Mouse (Mus musculus) midbrain, embryonic 12.5 days (tissue): ENCODE measurements at regions not wholly inside any gene's neighbourhood (a gene's known extent, or its start where the extent isn't known, plus 50 kb on each side); places are given as distances from the start of the nearest gene placed in this dataset.

Experiments
- ATAC-seq: fragments of 200-750 bp; cut with Nextera tagmentation; 2 replicates; pipeline ENCODE4 v1.8.0; 2017; ENCODE audit warnings: low read depth, moderate TSS enrichment, moderate library complexity; ENCODE audit not compliant: low FRiP score
- H3K27ac ChIP-seq: fragments of 300-500 bp; sonication (generic); replicated peaks from 2 replicates; pipeline ENCODE4 v1.5.1; 2016; ENCODE audit warnings: mild to moderate bottlenecking
- H3K27me3 ChIP-seq: fragments of 300-500 bp; sonication (generic); 2 replicates; pipeline ENCODE4 v1.6.1; 2016; ENCODE audit warnings: mild to moderate bottlenecking
- H3K36me3 ChIP-seq: fragments of 300-500 bp; sonication (generic); 2 replicates; pipeline ENCODE4 v1.6.1; 2016
- H3K4me1 ChIP-seq: fragments of 300-500 bp; sonication (generic); 2 replicates; pipeline ENCODE4 v1.6.1; 2016
- H3K4me2 ChIP-seq: fragments of 300-500 bp; sonication (generic); replicated peaks from 2 replicates; pipeline ENCODE4 v1.6.1; 2016; ENCODE audit warnings: mild to moderate bottlenecking, moderate library complexity
- H3K4me3 ChIP-seq: fragments of 300-500 bp; sonication (generic); 2 replicates; pipeline ENCODE4 v1.5.1; 2016; ENCODE audit warnings: mild to moderate bottlenecking
- H3K9ac ChIP-seq: fragments of 300-500 bp; sonication (generic); replicated peaks from 2 replicates; pipeline ENCODE4 v1.6.1; 2016; ENCODE audit warnings: mild to moderate bottlenecking, moderate library complexity
- H3K9me3 ChIP-seq: fragments of 300-500 bp; sonication (generic); 2 replicates; pipeline ENCODE4 v1.6.1; 2016; ENCODE audit warnings: mild to moderate bottlenecking
- WGBS: fragments of 180-500 bp; shearing (Covaris S2); methylation state at CpG from one replicate; pipeline ENCODE4 v1.1.7; 2016; 5-methylcytosine and 5-hydroxymethylcytosine counted together

DNA sequence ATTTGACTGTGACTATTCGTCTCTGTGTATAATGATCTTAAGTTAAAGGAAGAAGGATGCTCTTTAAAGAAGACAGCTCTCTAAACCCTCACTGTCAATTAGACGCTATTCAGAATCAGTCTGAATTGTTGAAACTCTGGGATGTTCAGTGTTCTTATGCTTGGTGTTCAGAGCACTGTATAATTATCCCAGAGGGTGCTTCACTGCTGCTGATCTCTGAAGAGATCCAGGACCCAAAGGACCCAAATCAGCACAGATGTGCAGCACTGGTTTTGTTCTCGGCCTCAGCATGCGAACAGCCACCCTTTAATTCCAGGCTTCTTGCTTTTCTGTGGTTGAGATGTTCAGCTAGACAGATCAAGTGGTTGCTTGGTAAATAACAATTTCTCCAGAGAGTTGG lies 567.9 kb upstream of the Nrsn1 start:
- Histone ChIP-seq H3K27ac (no peak overlapping the region), H3K27me3 (no peaks in the 10 kb centered on the region), H3K4me2 (no peak overlapping the region), H3K36me3 (no peaks in the 10 kb centered on the region), H3K4me1 (no peaks in the 10 kb centered on the region), H3K9ac (no peak overlapping the region), H3K9me3 (no peaks in the 10 kb centered on the region), H3K4me3 (no peak overlapping the region)
- ATAC-seq = no peak
- 85% methylated on average over 4 of the region's 4 CpGs for WGBS

DNA sequence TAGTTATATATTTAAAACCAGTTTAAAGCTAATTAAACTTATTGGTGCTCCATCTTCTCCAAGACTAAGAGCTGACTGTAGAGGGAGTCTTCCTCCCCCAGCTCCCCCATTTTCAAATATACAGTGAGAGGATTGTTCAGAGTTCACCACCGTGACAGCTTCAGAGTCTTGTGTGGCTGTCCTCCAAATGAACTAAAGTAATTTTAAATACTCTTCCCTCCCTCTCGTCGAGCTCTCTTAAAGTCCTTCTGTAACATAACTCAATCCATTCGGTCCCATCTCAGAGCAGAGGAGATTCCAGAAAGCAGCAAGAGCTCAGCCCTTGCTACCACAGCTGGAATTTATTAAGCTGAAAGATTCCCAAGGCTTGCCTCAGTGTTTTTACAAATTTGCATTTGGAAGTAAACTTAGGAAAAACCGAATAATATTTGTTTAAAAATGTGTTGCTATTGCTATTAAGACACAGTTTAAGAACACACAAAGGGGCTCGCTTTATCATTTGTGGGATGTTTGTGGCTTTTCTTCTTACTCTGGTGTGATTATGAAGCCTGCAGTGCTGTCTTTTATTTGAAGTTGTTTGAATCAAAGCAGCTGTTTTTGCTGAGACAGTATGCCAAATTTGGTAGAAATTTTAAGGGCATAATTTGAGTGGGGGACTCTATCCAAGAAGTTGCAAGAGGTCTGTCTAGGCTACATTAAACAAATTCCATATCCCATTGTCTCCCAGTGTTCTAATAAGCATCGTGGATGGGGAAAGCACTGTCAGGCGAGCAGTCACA lies 559.0 kb upstream of the Nrsn1 start:
- no peaks in the 10 kb centered on the region for H3K4me1 ChIP-seq
- no peak for ATAC-seq
- 71% methylated on average over 8 of the region's 8 CpGs for whole genome bisulfite sequencing
- no peak overlapping the region for H3K9ac ChIP-seq
- H3K4me3 ChIP-seq = no peak overlapping the region
- H3K27ac ChIP-seq = no peak overlapping the region
- H3K4me2 ChIP-seq = no peak overlapping the region
- no peaks in the 10 kb centered on the region for H3K36me3 ChIP-seq
- no peaks in the 10 kb centered on the region for H3K9me3 ChIP-seq
- no peaks in the 10 kb centered on the region for H3K27me3 ChIP-seq

- H3K9ac ChIP-seq = no peak overlapping the region
- 80% methylated on average over 2 of the region's 2 CpGs for WGBS
- H3K4me1 ChIP-seq = no peaks in the 10 kb centered on the region
- no peaks in the 10 kb centered on the region for H3K36me3 ChIP-seq
- H3K9me3 ChIP-seq = no peaks in the 10 kb centered on the region
- no peak overlapping the region for H3K4me2 ChIP-seq
- H3K27me3 ChIP-seq = no peaks in the 10 kb centered on the region
- no peak overlapping the region for H3K4me3 ChIP-seq
- no peak for ATAC-seq
- no peak overlapping the region for H3K27ac ChIP-seq
These were observed 538.4 kb upstream of the Nrsn1 start for GRCm38 (mm10) chr13:25808564-25809253.

GRCm38 (mm10) chr13:25793216-25793803 lies 523.0 kb upstream of the Nrsn1 start:
- H3K9me3 ChIP-seq = no peaks in the 10 kb centered on the region
- H3K4me2 ChIP-seq = no peak overlapping the region
- no peak overlapping the region for H3K9ac ChIP-seq
- no peaks in the 10 kb centered on the region for H3K4me1 ChIP-seq
- no peak overlapping the region for H3K27ac ChIP-seq
- ATAC-seq = no peak
- no peaks in the 10 kb centered on the region for H3K27me3 ChIP-seq
- WGBS = 42% methylated on average over 2 of the region's 2 CpGs
- H3K36me3 ChIP-seq = no peaks in the 10 kb centered on the region
- H3K4me3 ChIP-seq = no peak overlapping the region

GRCm38 (mm10) chr13:25781161-25781560 lies 510.9 kb upstream of the Nrsn1 start:
- Histone ChIP-seq H3K4me2 (no peak overlapping the region), H3K36me3 (no peaks in the 10 kb centered on the region), H3K9me3 (no peaks in the 10 kb centered on the region), H3K4me3 (no peak overlapping the region), H3K27me3 (no peaks in the 10 kb centered on the region), H3K9ac (no peak overlapping the region), H3K27ac (no peak overlapping the region), H3K4me1 (no peaks in the 10 kb centered on the region)
- no peak for ATAC-seq
- WGBS = 83% methylated on average over 5 of the region's 5 CpGs

DNA sequence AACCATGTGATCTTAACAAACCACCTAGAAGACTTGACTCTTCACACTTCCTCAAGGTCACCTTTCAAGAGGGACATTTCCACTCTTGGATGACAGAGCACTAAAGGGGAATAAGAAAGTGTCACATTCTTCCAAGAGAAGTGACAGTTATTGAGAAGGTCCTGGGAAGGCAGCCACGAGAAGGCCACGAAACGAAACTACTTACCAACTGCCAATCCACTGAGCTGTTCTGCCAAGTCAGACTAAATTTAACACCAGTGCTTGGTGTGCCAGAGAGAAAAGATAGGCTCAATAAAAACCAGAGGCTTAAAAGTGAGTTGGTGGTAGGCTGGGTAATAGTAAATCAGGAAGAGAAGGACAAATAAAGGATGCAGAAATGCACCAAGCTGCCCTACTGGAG lies 507.4 kb upstream of the Nrsn1 start:
- no peaks in the 10 kb centered on the region for H3K36me3 ChIP-seq
- H3K9ac ChIP-seq = no peak overlapping the region
- no peaks in the 10 kb centered on the region for H3K27me3 ChIP-seq
- 88% methylated on average over 3 of the region's 3 CpGs for WGBS
- H3K4me2 ChIP-seq = no peak overlapping the region
- H3K4me3 ChIP-seq = no peak overlapping the region
- no peaks in the 10 kb centered on the region for H3K9me3 ChIP-seq
- H3K27ac ChIP-seq = no peak overlapping the region
- no peak for ATAC-seq
- H3K4me1 ChIP-seq = no peaks in the 10 kb centered on the region

DNA sequence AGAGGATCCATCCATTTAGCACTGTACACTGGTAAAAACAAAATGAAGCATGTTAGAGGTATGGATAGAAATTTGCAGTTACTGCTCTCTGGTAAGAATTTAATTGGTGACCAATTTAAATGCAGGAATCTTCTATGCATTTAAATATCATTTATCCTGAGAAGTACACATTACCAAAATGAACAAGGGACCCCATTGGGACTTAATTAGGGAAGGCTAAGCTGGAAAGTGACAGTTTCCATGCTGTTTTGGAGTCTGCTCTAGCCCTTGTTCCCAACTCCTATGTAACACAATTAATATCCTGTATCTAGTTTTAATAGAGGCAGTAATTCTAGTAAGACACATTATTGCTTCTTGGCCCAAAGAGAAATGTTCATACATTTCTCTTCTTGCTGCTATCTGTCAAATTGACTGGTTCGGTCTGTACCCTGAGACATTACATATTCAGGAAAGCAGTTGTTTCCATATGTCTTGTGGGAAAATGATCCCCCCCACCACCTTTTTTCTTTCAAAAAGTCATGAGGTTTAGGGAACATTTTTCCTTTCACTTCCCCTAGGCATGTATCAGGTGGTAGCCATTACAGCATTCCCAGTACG lies 504.4 kb upstream of the Nrsn1 start:
- H3K27me3 ChIP-seq = no peaks in the 10 kb centered on the region

DNA sequence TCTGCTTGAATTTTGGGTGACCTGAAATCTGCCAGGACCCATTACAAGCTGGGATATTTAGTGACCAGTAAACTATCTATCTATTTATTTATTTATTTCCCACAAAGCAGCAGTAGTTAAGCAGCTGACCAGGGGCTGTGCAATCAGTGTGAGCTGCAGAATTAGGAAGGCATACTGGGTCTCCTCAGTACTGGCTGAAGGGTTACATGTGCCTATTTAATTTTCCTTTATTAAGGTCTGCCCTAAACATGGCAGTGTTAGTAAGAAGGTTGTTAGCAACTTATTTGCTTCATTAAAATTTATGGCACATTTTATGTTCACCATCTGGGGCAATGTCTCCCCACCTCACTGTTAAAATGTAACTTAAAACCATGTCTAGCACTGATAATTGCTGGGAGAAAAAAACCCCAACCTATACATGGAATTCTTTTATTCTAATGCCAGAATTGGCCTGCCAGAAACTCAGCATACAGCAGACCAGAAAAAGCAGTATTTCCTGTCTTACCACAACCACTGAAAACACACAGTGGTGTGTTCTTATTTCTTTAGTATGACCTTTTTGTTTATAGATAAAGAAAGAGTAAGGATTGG lies 484.3 kb upstream of the Nrsn1 start:
- Histone ChIP-seq H3K9ac (no peak overlapping the region), H3K27ac (no peak overlapping the region; the same call in 1 of the 2 replicates), H3K4me2 (no peak overlapping the region), H3K36me3 (no peaks in the 10 kb centered on the region), H3K4me1 (peaks cover 21% of the 10 kb centered on the region), H3K9me3 (no peaks in the 10 kb centered on the region; the same call in 1 of the 2 replicates), H3K27me3 (no peaks in the 10 kb centered on the region), H3K4me3 (no peak overlapping the region)
- no peak for ATAC-seq

More for the DNA sequence above, 504.4 kb upstream of the Nrsn1 start:
- Histone ChIP-seq H3K36me3 (no peaks in the 10 kb centered on the region), H3K4me2 (no peak overlapping the region), H3K9ac (no peak overlapping the region), H3K27ac (no peak overlapping the region), H3K4me3 (no peak overlapping the region), H3K4me1 (no peaks in the 10 kb centered on the region), H3K9me3 (no peaks in the 10 kb centered on the region)
- ATAC-seq = no peak
- WGBS = 83% methylated on average over 2 of the region's 2 CpGs

DNA sequence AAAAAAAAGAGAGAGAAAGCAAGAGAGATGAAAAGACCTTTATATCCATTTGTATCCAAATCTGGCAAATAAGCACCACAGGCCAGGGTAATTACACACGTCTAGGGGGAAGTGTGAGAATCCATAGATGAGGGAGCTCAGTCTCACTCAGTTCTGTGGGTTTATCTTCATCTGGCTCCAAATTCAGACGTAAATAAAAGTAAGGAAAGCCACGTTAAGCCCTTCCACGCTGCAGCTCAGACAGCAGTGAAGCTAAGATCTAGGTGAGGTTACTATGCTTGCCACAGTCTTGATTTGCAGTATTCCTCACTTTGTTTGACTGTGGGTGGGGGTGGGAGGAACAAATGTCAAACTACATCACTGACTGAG lies 481.1 kb upstream of the Nrsn1 start:
- H3K36me3 ChIP-seq = no peaks in the 10 kb centered on the region
- H3K27me3 ChIP-seq = no peaks in the 10 kb centered on the region
- ATAC-seq = peak; percentile 61; the same call in 1 of the 2 replicates
- peak overlapping the region; percentile 79 for H3K27ac ChIP-seq
- H3K4me3 ChIP-seq = no peak overlapping the region
- no peaks in the 10 kb centered on the region for H3K9me3 ChIP-seq
- H3K4me1 ChIP-seq = peaks cover 21% of the 10 kb centered on the region
- H3K4me2 ChIP-seq = no peak overlapping the region; the same call in 1 of the 2 replicates
- H3K9ac ChIP-seq = no peak overlapping the region
- 17% methylated on average over 4 of the region's 4 CpGs for WGBS

DNA sequence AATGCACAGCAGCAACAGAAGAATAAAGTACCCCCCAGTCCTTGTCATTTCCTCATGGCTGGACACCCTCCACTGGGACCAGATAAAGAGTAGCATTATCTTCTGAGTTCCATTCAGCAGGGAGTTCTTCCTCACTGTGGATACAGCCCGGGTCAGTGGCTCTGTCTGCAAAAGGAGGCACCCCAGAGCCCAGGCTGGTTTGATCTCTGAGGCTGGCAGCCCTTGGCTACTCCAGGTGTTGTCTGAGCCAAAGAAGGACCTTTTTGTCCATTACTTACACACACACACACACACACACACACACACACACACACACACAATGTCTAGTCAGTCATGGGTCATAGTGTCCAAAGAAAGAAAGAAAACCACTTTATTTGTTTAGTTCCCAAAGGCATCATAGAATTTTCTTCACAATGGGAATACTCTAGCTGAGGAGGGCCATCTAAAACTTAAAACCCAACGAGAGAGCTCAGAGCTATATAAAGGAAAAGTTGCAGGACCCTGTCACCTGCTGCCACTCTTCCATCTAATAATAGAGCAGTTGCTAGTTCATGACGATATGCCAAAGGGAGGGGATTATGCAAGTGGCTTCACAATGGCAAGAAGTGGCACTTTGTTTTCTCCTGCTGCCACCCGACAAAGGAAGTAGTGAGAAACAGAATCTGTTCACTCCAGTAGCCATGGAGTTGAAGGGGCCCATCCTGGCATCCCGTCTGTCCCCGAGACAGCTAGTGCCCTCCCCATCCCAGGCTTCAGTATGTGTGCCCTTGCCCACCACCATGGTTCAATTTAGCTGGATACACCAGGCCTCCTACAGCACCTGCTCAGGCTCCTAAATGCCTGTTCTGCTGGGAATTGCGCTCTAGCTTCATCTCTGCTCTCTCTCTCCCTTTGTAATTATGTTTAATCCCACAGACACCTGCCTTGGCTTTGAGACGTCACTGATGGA lies 480.4 kb upstream of the Nrsn1 start:
- Histone ChIP-seq H3K4me3 (no peak overlapping the region), H3K9ac (no peak overlapping the region), H3K36me3 (no peaks in the 10 kb centered on the region), H3K4me1 (peaks cover 21% of the 10 kb centered on the region), H3K27me3 (no peaks in the 10 kb centered on the region), H3K9me3 (no peaks in the 10 kb centered on the region), H3K27ac (peak overlapping the region; percentile 79), H3K4me2 (no peak overlapping the region; the same call in 1 of the 2 replicates)
- peak; percentile 92 for ATAC-seq
- WGBS = 12% methylated on average over 8 of the region's 8 CpGs

DNA sequence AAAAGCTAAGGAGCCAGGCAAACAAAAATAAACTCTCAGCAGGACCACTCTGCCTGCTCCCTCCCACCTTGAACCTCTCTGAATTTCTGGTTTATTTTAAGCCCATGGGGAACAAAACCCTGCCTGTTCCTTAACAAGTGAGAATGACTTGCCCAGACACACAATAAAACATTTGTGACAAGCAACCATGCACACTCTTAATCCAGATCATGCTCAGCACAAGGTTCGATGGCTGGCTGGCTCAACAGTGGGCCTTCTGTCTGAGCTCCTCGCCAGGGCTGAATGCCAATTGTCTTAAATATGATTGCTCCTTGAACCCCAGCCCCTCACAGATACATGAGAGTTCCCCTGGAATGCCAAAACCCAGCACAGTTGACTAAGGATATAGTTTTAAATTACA lies 468.3 kb upstream of the Nrsn1 start:
- 23% methylated on average over 2 of the region's 2 CpGs for WGBS
- peak; percentile 73 for ATAC-seq
- no peak overlapping the region for H3K27ac ChIP-seq
- H3K4me3 ChIP-seq = no peak overlapping the region
- no peaks in the 10 kb centered on the region for H3K27me3 ChIP-seq
- H3K4me1 ChIP-seq = no peaks in the 10 kb centered on the region
- H3K36me3 ChIP-seq = no peaks in the 10 kb centered on the region
- no peak overlapping the region for H3K9ac ChIP-seq
- no peaks in the 10 kb centered on the region for H3K9me3 ChIP-seq
- no peak overlapping the region for H3K4me2 ChIP-seq
